Comparison of ENCODE assay signal across 8 mouse cellular contexts in the genomic region with DNA sequence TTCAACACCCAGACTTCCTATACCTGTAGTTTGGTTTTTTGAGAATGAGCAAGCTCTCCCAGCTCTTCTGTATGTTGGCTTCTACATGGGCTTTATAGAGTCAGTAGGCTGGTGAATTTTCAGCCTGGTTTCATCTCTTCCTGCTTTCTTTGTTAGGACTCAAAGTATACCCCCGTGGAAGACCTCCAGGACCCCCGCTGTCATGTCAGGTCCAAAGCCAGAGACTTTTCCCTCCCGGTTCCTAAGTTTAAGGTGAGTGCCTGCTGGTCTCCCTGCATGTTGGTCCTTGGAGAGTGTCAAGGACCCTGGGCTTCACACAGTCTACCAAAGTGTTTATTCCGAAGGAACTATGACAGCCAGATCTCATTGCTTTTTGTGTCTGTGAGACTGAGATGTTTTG. TPM values are rescaled to one million over a fixed set of nuclear protein-coding genes. Genes with fewer than 3 reads are reported as not detected.
DNase-seq lines count a peak whose midpoint lies in the region; ATAC-seq and TF ChIP-seq lines count a peak whose summit lies in the region.

No protein-coding gene starts in this region.

- H3K4me3 ChIP-seq in gastrocnemius, adult 2 months: peak overlapping the region; percentile 83
- H3K4me3 ChIP-seq in E14TG2a.4 (replicated peaks; ENCODE audit: low read length): peak overlapping the region; percentile 89
- peak overlapping the region; percentile 96 for H3K4me3 ChIP-seq in forebrain, embryonic 14.5 days (ENCODE audit: low read depth, low read length)
- peak overlapping the region; percentile 79 to 99 for H3K4me3 ChIP-seq in liver, embryonic 14.5 days (ENCODE audit: insufficient read depth in 1 of 2, low read depth in 2 of 2, low read length in 2 of 2)

- H3K27ac ChIP-seq in gastrocnemius, adult 2 months: no peak overlapping the region; the same call in 1 of the 2 replicates
- no peak overlapping the region for H3K27ac ChIP-seq in forebrain, embryonic 14.5 days (ENCODE audit: low read depth, low read length)
- H3K27ac ChIP-seq in liver, embryonic 14.5 days: peak overlapping the region; percentile 19; the same call in 1 of the 2 replicates

- no peak for TF ChIP-seq CTCF in gastrocnemius, adult 2 months (IDR thresholded peaks at IDR 0.05)
- no peak for TF ChIP-seq CTCF in E14TG2a.4 (conservative IDR thresholded peaks at IDR 0.05; ENCODE audit: low read length)
- TF ChIP-seq CTCF in liver, embryonic 14.5 days (IDR thresholded peaks at IDR 0.05; ENCODE audit: low read depth): no peak

- ATAC-seq in forebrain, embryonic 14.5 days: no peak
- ATAC-seq in liver, embryonic 14.5 days (ENCODE audit: insufficient read depth): no peak
- ATAC-seq in erythroid progenitor cell, adult 5-6 weeks (replicated peaks; ENCODE audit: low FRiP score, poor library complexity, severe bottlenecking): no peak

- TF ChIP-seq EP300 in liver, embryonic 14.5 days (IDR thresholded peaks at IDR 0.05; ENCODE audit: low read depth): no peak

- peak overlapping the region; percentile 82 for H3K4me2 ChIP-seq in forebrain, embryonic 14.5 days (ENCODE audit: low read length)
- peak overlapping the region; percentile 92 for H3K4me2 ChIP-seq in liver, embryonic 14.5 days (ENCODE audit: low read depth)

- no peaks in the 10 kb centered on the region for H3K27me3 ChIP-seq in E14TG2a.4 (ENCODE audit: insufficient read depth, low read length)
- no peaks in the 10 kb centered on the region for H3K27me3 ChIP-seq in forebrain, embryonic 14.5 days (replicated peaks; ENCODE audit: control insufficient read depth, insufficient read depth, low read length)
- no peaks in the 10 kb centered on the region for H3K27me3 ChIP-seq in liver, embryonic 14.5 days (ENCODE audit: control insufficient read depth, insufficient read depth, low read length)

- peak overlapping the region; percentile 90 for H3K9ac ChIP-seq in forebrain, embryonic 14.5 days (ENCODE audit: low read length)
- H3K9ac ChIP-seq in liver, embryonic 14.5 days (replicated peaks): peak overlapping the region; percentile 94

- peaks cover 74% of the 10 kb centered on the region for H3K36me3 ChIP-seq in E14TG2a.4 (ENCODE audit: insufficient read depth, low read length)
- H3K36me3 ChIP-seq in forebrain, embryonic 14.5 days (ENCODE audit: control insufficient read depth, insufficient read depth, low read length): peaks cover 46% of the 10 kb centered on the region
- H3K36me3 ChIP-seq in liver, embryonic 14.5 days (replicated peaks; ENCODE audit: control insufficient read depth, insufficient read depth, low read depth): peaks cover 39% of the 10 kb centered on the region

- H3K9me3 ChIP-seq in E14TG2a.4 (ENCODE audit: low read length): no peaks in the 10 kb centered on the region
- H3K9me3 ChIP-seq in forebrain, embryonic 14.5 days (replicated peaks; ENCODE audit: control insufficient read depth, low read length): no peaks in the 10 kb centered on the region
- H3K9me3 ChIP-seq in liver, embryonic 14.5 days (ENCODE audit: control insufficient read depth, low read length): no peaks in the 10 kb centered on the region

- intact Hi-C loops in gastrocnemius, adult 2 months (cut with DNase I): loop anchor here (10.0 kb wide), 1 partner anchor 426 kb away; the partner anchor contains the start of gene Cox6a2

- DNase-seq in gastrocnemius, adult 2 months: no peak
- DNase-seq in gastrocnemius, postnatal 25 days: no peak
- no peak for DNase-seq in forebrain, embryonic 14.5 days (ENCODE audit: low spot score)
- no peak for DNase-seq in liver, embryonic 14.5 days (ENCODE audit: low read depth in 3 of 3, low spot score in 3 of 3)
- no peak for DNase-seq in right cerebral cortex, postnatal 4 days
- DNase-seq in retina, embryonic 14.5 days (ENCODE audit: low spot score): no peak

- H3K4me1 ChIP-seq in E14TG2a.4 (replicated peaks; ENCODE audit: low read depth, low read length): peaks cover 40% of the 10 kb centered on the region
- H3K4me1 ChIP-seq in forebrain, embryonic 14.5 days (ENCODE audit: control insufficient read depth, insufficient read depth, low read length): peaks cover 9% of the 10 kb centered on the region
- H3K4me1 ChIP-seq in liver, embryonic 14.5 days (replicated peaks; ENCODE audit: control insufficient read depth in 2 of 2, insufficient read depth in 2 of 2, low read length in 1 of 2): peaks cover 7 to 12% of the 10 kb centered on the region in 2 experiments

- 71% methylated on average over 4 of the region's 4 CpGs for WGBS in forebrain, embryonic 14.5 days
- 68% methylated on average over 4 of the region's 4 CpGs for WGBS in liver, embryonic 14.5 days (ENCODE audit: insufficient replicate concordance)

RNA-seq across cellular contexts. Expression of gene Setd1a, which starts 1.9 kb away (rescaled TPM):
- 10 to 100 TPM; 15.3 to 20.8 TPM for total RNA-seq in gastrocnemius, adult 2 months (2021)
- 10 to 100 TPM; 15.0 to 15.4 TPM for total RNA-seq in gastrocnemius, postnatal 25 days (2021)
- polyA plus RNA-seq in forebrain, embryonic 14.5 days (2014; fragmentation: Nextera tagmentation; extraction: Ambion mirVana): 17.0 and 18.0 TPM in 2 replicates
- 5.7 TPM in 2 replicates for polyA plus RNA-seq in liver, embryonic 14.5 days (2012; rRNA removed)
- polyA plus RNA-seq in liver, embryonic 14.5 days (2014; fragmentation: Nextera tagmentation; extraction: Ambion mirVana): 10.5 and 12.3 TPM in 2 replicates
- 38.1 and 42.5 TPM in 2 replicates for total RNA-seq in erythroid progenitor cell, adult 5-6 weeks (2015; ENCODE audit: low replicate concordance)
- 14.8 and 21.3 TPM in 2 replicates for total RNA-seq in erythroid progenitor cell, adult 5-6 weeks (2017; ENCODE audit: low replicate concordance)

RNA-seq across cellular contexts. Expression of gene Gm49388, which starts 7.1 kb away (rescaled TPM):
- 1 to 10 TPM; 1.9 to 2.1 TPM for total RNA-seq in gastrocnemius, adult 2 months (2021)
- total RNA-seq in gastrocnemius, postnatal 25 days (2021): 1 to 10 TPM; 2.4 to 2.5 TPM
- polyA plus RNA-seq in forebrain, embryonic 14.5 days (2014; fragmentation: Nextera tagmentation; extraction: Ambion mirVana): not detected in 2 replicates
- polyA plus RNA-seq in liver, embryonic 14.5 days (2012; rRNA removed): 1.2 TPM in 1 of 2 replicates, not detected in the other
- polyA plus RNA-seq in liver, embryonic 14.5 days (2014; fragmentation: Nextera tagmentation; extraction: Ambion mirVana): not detected in 2 replicates
- 8.6 and 10.9 TPM in 2 replicates for total RNA-seq in erythroid progenitor cell, adult 5-6 weeks (2015; ENCODE audit: low replicate concordance)
- total RNA-seq in erythroid progenitor cell, adult 5-6 weeks (2017; ENCODE audit: low replicate concordance): 4.5 and 10.7 TPM in 2 replicates

RNA-seq across cellular contexts. Expression of gene Orai3, which starts 8.7 kb away (rescaled TPM):
- 10 to 100 TPM; 10.1 to 11.7 TPM for total RNA-seq in gastrocnemius, adult 2 months (2021)
- 1 to 10 TPM; 8.9 to 9.5 TPM for total RNA-seq in gastrocnemius, postnatal 25 days (2021)
- 3.3 and 4.2 TPM in 2 replicates for polyA plus RNA-seq in forebrain, embryonic 14.5 days (2014; fragmentation: Nextera tagmentation; extraction: Ambion mirVana)
- polyA plus RNA-seq in liver, embryonic 14.5 days (2012; rRNA removed): 6.9 and 7.2 TPM in 2 replicates
- 3.9 and 4.9 TPM in 2 replicates for polyA plus RNA-seq in liver, embryonic 14.5 days (2014; fragmentation: Nextera tagmentation; extraction: Ambion mirVana)
- total RNA-seq in erythroid progenitor cell, adult 5-6 weeks (2015; ENCODE audit: low replicate concordance): 2.5 and 5.4 TPM in 2 replicates
- total RNA-seq in erythroid progenitor cell, adult 5-6 weeks (2017; ENCODE audit: low replicate concordance): 4.6 and 6.7 TPM in 2 replicates

RNA-seq across cellular contexts. Expression of gene Hsd3b7, which starts 22.1 kb away (rescaled TPM):
- total RNA-seq in gastrocnemius, adult 2 months (2021): 1 to 10 TPM; 4.7 to 6.2 TPM
- total RNA-seq in gastrocnemius, postnatal 25 days (2021): 1 to 10 TPM; 4.4 to 9.1 TPM
- polyA plus RNA-seq in forebrain, embryonic 14.5 days (2014; fragmentation: Nextera tagmentation; extraction: Ambion mirVana): 6.9 and 9.7 TPM in 2 replicates
- 44.8 and 45.5 TPM in 2 replicates for polyA plus RNA-seq in liver, embryonic 14.5 days (2012; rRNA removed)
- polyA plus RNA-seq in liver, embryonic 14.5 days (2014; fragmentation: Nextera tagmentation; extraction: Ambion mirVana): 44.8 and 45.5 TPM in 2 replicates
- 5.8 TPM in 1 of 2 replicates, not detected in the other for total RNA-seq in erythroid progenitor cell, adult 5-6 weeks (2015; ENCODE audit: low replicate concordance)
- total RNA-seq in erythroid progenitor cell, adult 5-6 weeks (2017; ENCODE audit: low replicate concordance): 2.6 and 3.5 TPM in 2 replicates

RNA-seq across cellular contexts. Expression of gene Fbxl19, which starts 34.0 kb away (rescaled TPM):
- 1 to 10 TPM; 1.2 to 2.0 TPM for total RNA-seq in gastrocnemius, adult 2 months (2021)
- total RNA-seq in gastrocnemius, postnatal 25 days (2021): 1 to 10 TPM; 1.9 to 2.4 TPM
- polyA plus RNA-seq in forebrain, embryonic 14.5 days (2014; fragmentation: Nextera tagmentation; extraction: Ambion mirVana): 7.2 and 7.8 TPM in 2 replicates
- polyA plus RNA-seq in liver, embryonic 14.5 days (2012; rRNA removed): 10.8 and 11.3 TPM in 2 replicates
- polyA plus RNA-seq in liver, embryonic 14.5 days (2014; fragmentation: Nextera tagmentation; extraction: Ambion mirVana): 0.85 and 1.1 TPM in 2 replicates
- 1.7 and 1.8 TPM in 2 replicates for total RNA-seq in erythroid progenitor cell, adult 5-6 weeks (2015; ENCODE audit: low replicate concordance)
- total RNA-seq in erythroid progenitor cell, adult 5-6 weeks (2017; ENCODE audit: low replicate concordance): 1.5 and 3.6 TPM in 2 replicates
